Mouse (Mus musculus): ENCODE data around the gene Lgalsl.

DNA sequence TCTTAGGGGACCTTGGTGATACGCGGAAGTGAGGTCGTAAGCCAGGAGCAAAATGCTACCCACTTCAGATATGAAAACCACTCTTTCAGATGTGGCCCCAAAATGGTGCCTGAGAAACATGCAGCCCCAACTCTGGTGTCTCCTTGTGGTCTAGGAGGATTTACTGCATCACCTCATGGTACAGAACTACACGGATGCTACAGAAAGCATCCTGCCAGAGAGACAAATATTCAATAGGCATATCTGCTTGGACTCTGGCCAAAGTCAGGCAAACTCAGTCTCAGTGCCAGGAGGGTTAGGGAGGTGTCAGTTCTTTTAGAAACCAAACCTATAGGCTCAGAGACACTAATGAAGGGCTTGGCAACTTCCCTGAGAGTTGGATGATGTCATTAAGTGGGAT lies 26.4 kb downstream of the Lgalsl start:
- no peak for TF ChIP-seq CTCF (IDR thresholded peaks at IDR 0.05; ENCODE audit: borderline replicate concordance, extremely low read depth, insufficient read depth, insufficient read length)
- no peak for TF ChIP-seq POLR2A (IDR thresholded peaks at IDR 0.05; ENCODE audit: borderline replicate concordance, extremely low read depth, insufficient read depth, insufficient read length, poor library complexity, severe bottlenecking)
